Mouse (Mus musculus): Measurements from ENCODE around the gene Cul9. TPM values are rescaled to one million over a fixed set of nuclear protein-coding genes. Genes with fewer than 3 reads are reported as not detected.

Gene Cul9
- polyA plus RNA-seq (2016; fragmentation: Nextera tagmentation; extraction: Ambion mirVana), result 0.69 and 0.93 TPM in 2 replicates

- peak within 1 kb of the TSS; percentile 69 for H3K4me2 ChIP-seq
- peaks cover 69% of the 10 kb centered on the region for H3K27me3 ChIP-seq (replicated peaks)
- ATAC-seq, result 0 out of 2 replicates have a peak, but pooled peaks have one; percentile 23
- no peaks in the 10 kb centered on the region for H3K9me3 ChIP-seq (replicated peaks)
- H3K4me3 ChIP-seq, result peak within 1 kb of the TSS; percentile 46
- 7% methylated on average over 46 of the region's 49 CpGs for WGBS (ENCODE audit: insufficient replicate concordance)
- H3K9ac ChIP-seq, result peak within 1 kb of the TSS; percentile 25; the same call in 1 of the 2 replicates
- H3K36me3 ChIP-seq, result peaks cover 33% of the 10 kb centered on the region
- no peak within 1 kb of the TSS for H3K27ac ChIP-seq
- peaks cover 26% of the 10 kb centered on the region for H3K4me1 ChIP-seq
Measured at GRCm38 (mm10) chr17:46545813-46546564, at the start of gene Cul9. Gene Cul9 (minus strand): TSS chr17:46546388.

- ATAC-seq, result no peak
- Histone ChIP-seq H3K4me1 (peaks cover 23% of the 10 kb centered on the region), H3K9me3 (replicated peaks) (no peaks in the 10 kb centered on the region), H3K9ac (no peak overlapping the region), H3K27me3 (replicated peaks) (no peaks in the 10 kb centered on the region), H3K4me3 (no peak overlapping the region), H3K36me3 (no peaks in the 10 kb centered on the region; the same call in 1 of the 2 replicates), H3K4me2 (no peak overlapping the region), H3K27ac (no peak overlapping the region)
- WGBS (ENCODE audit: insufficient replicate concordance), result 80% methylated on average over 6 of the region's 6 CpGs
Measured at GRCm38 (mm10) chr17:46595336-46595735, 49.1 kb upstream of the Cul9 start.

GRCm38 (mm10) chr17:46594606-46595005 is 48.4 kb upstream of the Cul9 start:
- H3K4me3 ChIP-seq, result no peak overlapping the region
- no peak overlapping the region for H3K9ac ChIP-seq
- ATAC-seq, result peak; percentile 3; the same call in 1 of the 2 replicates
- H3K4me2 ChIP-seq, result no peak overlapping the region
- H3K36me3 ChIP-seq, result peaks cover 4% of the 10 kb centered on the region
- no peaks in the 10 kb centered on the region for H3K9me3 ChIP-seq (replicated peaks)
- 59% methylated on average over 9 of the region's 9 CpGs for WGBS (ENCODE audit: insufficient replicate concordance)
- peaks cover 30% of the 10 kb centered on the region for H3K4me1 ChIP-seq
- H3K27me3 ChIP-seq (replicated peaks), result no peaks in the 10 kb centered on the region
- H3K27ac ChIP-seq, result no peak overlapping the region

GRCm38 (mm10) chr17:46593124-46593523 is 46.9 kb upstream of the Cul9 start:
- Histone ChIP-seq H3K4me2 (no peak overlapping the region), H3K27ac (no peak overlapping the region), H3K36me3 (peaks cover 4% of the 10 kb centered on the region), H3K9ac (no peak overlapping the region), H3K4me3 (no peak overlapping the region), H3K27me3 (replicated peaks) (no peaks in the 10 kb centered on the region), H3K4me1 (peaks cover 39% of the 10 kb centered on the region), H3K9me3 (replicated peaks) (no peaks in the 10 kb centered on the region)
- no peak for ATAC-seq
- WGBS (ENCODE audit: insufficient replicate concordance), result 86% methylated on average over 4 of the region's 4 CpGs

- no peaks in the 10 kb centered on the region for H3K9me3 ChIP-seq (replicated peaks)
- ATAC-seq, result no peak
Measured at GRCm38 (mm10) chr17:46591406-46591805, 45.2 kb upstream of the Cul9 start.

GRCm38 (mm10) chr17:46590439-46590838 is 44.3 kb upstream of the Cul9 start:
- Histone ChIP-seq H3K36me3 (peaks cover 11% of the 10 kb centered on the region), H3K27me3 (replicated peaks) (no peaks in the 10 kb centered on the region), H3K9ac (no peak overlapping the region), H3K4me2 (no peak overlapping the region), H3K9me3 (replicated peaks) (no peaks in the 10 kb centered on the region), H3K27ac (peak overlapping the region; percentile 67), H3K4me1 (peaks cover 34% of the 10 kb centered on the region; the same call in 1 of the 2 replicates), H3K4me3 (no peak overlapping the region)
- ATAC-seq, result peak; percentile 52
- 68% methylated on average over 7 of the region's 7 CpGs for WGBS (ENCODE audit: insufficient replicate concordance)

More at GRCm38 (mm10) chr17:46591406-46591805, 45.2 kb upstream of the Cul9 start:
- Histone ChIP-seq H3K4me2 (no peak overlapping the region), H3K9ac (no peak overlapping the region), H3K36me3 (peaks cover 4% of the 10 kb centered on the region; the same call in 1 of the 2 replicates), H3K4me1 (peaks cover 34% of the 10 kb centered on the region; the same call in 1 of the 2 replicates), H3K4me3 (no peak overlapping the region), H3K27me3 (replicated peaks) (no peaks in the 10 kb centered on the region), H3K27ac (no peak overlapping the region)
- 81% methylated on average over 19 of the region's 19 CpGs for WGBS (ENCODE audit: insufficient replicate concordance)

GRCm38 (mm10) chr17:46589635-46590314 is 43.6 kb upstream of the Cul9 start:
- no peaks in the 10 kb centered on the region for H3K9me3 ChIP-seq (replicated peaks)
- no peak overlapping the region for H3K9ac ChIP-seq
- peaks cover 29% of the 10 kb centered on the region; the same call in 1 of the 2 replicates for H3K4me1 ChIP-seq
- peak; percentile 18; the same call in 1 of the 2 replicates for ATAC-seq
- H3K4me3 ChIP-seq, result no peak overlapping the region
- H3K36me3 ChIP-seq, result peaks cover 11% of the 10 kb centered on the region
- no peak overlapping the region for H3K4me2 ChIP-seq
- H3K27ac ChIP-seq, result no peak overlapping the region; the same call in 1 of the 2 replicates
- 81% methylated on average over 16 of the region's 16 CpGs for WGBS (ENCODE audit: insufficient replicate concordance)
- H3K27me3 ChIP-seq (replicated peaks), result no peaks in the 10 kb centered on the region

- no peaks in the 10 kb centered on the region for H3K9me3 ChIP-seq (replicated peaks)
- ATAC-seq, result no peak
- WGBS (ENCODE audit: insufficient replicate concordance), result 66% methylated on average over 6 of the region's 6 CpGs
Measured at GRCm38 (mm10) chr17:46588913-46589312, 42.7 kb upstream of the Cul9 start.

GRCm38 (mm10) chr17:46588173-46588572 is 42.0 kb upstream of the Cul9 start:
- no peak for ATAC-seq
- peaks cover 11% of the 10 kb centered on the region for H3K36me3 ChIP-seq

More at GRCm38 (mm10) chr17:46588913-46589312, 42.7 kb upstream of the Cul9 start:
- Histone ChIP-seq H3K4me3 (no peak overlapping the region), H3K27ac (no peak overlapping the region), H3K4me1 (peaks cover 25% of the 10 kb centered on the region; the same call in 1 of the 2 replicates), H3K36me3 (peaks cover 11% of the 10 kb centered on the region), H3K9ac (no peak overlapping the region), H3K4me2 (no peak overlapping the region), H3K27me3 (replicated peaks) (no peaks in the 10 kb centered on the region)

GRCm38 (mm10) chr17:46586327-46586726 is 40.1 kb upstream of the Cul9 start:
- Histone ChIP-seq H3K36me3 (peaks cover 15% of the 10 kb centered on the region), H3K4me1 (peaks cover 25% of the 10 kb centered on the region; the same call in 1 of the 2 replicates), H3K27ac (no peak overlapping the region), H3K9me3 (replicated peaks) (no peaks in the 10 kb centered on the region), H3K9ac (no peak overlapping the region), H3K4me2 (no peak overlapping the region), H3K4me3 (no peak overlapping the region), H3K27me3 (replicated peaks) (no peaks in the 10 kb centered on the region)
- ATAC-seq, result no peak
- 69% methylated on average over 8 of the region's 8 CpGs for WGBS (ENCODE audit: insufficient replicate concordance)

More at GRCm38 (mm10) chr17:46588173-46588572, 42.0 kb upstream of the Cul9 start:
- no peaks in the 10 kb centered on the region for H3K27me3 ChIP-seq (replicated peaks)
- H3K4me1 ChIP-seq, result peaks cover 25% of the 10 kb centered on the region; the same call in 1 of the 2 replicates
- no peaks in the 10 kb centered on the region for H3K9me3 ChIP-seq (replicated peaks)
- no peak overlapping the region for H3K4me2 ChIP-seq
- WGBS (ENCODE audit: insufficient replicate concordance), result 25% methylated on average over 9 of the region's 9 CpGs
- no peak overlapping the region for H3K4me3 ChIP-seq
- no peak overlapping the region for H3K27ac ChIP-seq
- H3K9ac ChIP-seq, result no peak overlapping the region

- Histone ChIP-seq H3K27me3 (replicated peaks) (no peaks in the 10 kb centered on the region), H3K4me3 (no peak overlapping the region), H3K36me3 (peaks cover 56% of the 10 kb centered on the region), H3K9me3 (replicated peaks) (0 out of 2 replicates have a peak, but pooled peaks cover 3% of the 10 kb centered on the region), H3K4me1 (no peaks in the 10 kb centered on the region), H3K27ac (no peak overlapping the region), H3K4me2 (no peak overlapping the region), H3K9ac (no peak overlapping the region)
- 68% methylated on average over 5 of the region's 5 CpGs for WGBS (ENCODE audit: insufficient replicate concordance)
- ATAC-seq, result no peak
Measured at GRCm38 (mm10) chr17:46578650-46579049, 32.5 kb upstream of the Cul9 start.

GRCm38 (mm10) chr17:46576070-46576469 is 29.9 kb upstream of the Cul9 start:
- H3K27ac ChIP-seq, result no peak overlapping the region
- WGBS (ENCODE audit: insufficient replicate concordance), result 67% methylated on average over 13 of the region's 13 CpGs
- H3K36me3 ChIP-seq, result peaks cover 65% of the 10 kb centered on the region
- no peak for ATAC-seq
- no peaks in the 10 kb centered on the region for H3K27me3 ChIP-seq (replicated peaks)
- H3K4me3 ChIP-seq, result no peak overlapping the region
- no peak overlapping the region for H3K9ac ChIP-seq
- no peak overlapping the region for H3K4me2 ChIP-seq
- H3K4me1 ChIP-seq, result no peaks in the 10 kb centered on the region
- 0 out of 2 replicates have a peak, but pooled peaks cover 3% of the 10 kb centered on the region for H3K9me3 ChIP-seq (replicated peaks)

Measured in liver, embryonic 12.5 days (tissue).